Mouse (Mus musculus) neural tube, embryonic 14.5 days (tissue): Measurements from ENCODE around the gene Tff2. TPM values are rescaled to one million over a fixed set of nuclear protein-coding genes. Genes with fewer than 3 reads are reported as not detected.

Source experiments
- ATAC-seq: fragments of 200-750 bp; cut with Nextera tagmentation; 2 replicates; pipeline ENCODE4 v1.8.0; 2017; ENCODE audit warnings: low read depth, mild to moderate bottlenecking, moderate TSS enrichment, moderate library complexity
- H3K27ac ChIP-seq: fragments of 300-500 bp; sonication (generic); 2 replicates; pipeline ENCODE4 v1.5.1; 2014; ENCODE audit warnings: low read depth, mild to moderate bottlenecking, control low read depth, low read length, moderate library complexity, mixed read lengths
- H3K27me3 ChIP-seq: fragments of 300-500 bp; sonication (generic); 2 replicates; pipeline ENCODE4 v1.6.1; 2014; ENCODE audit warnings: low read length; ENCODE audit not compliant: control insufficient read depth, insufficient read depth
- H3K36me3 ChIP-seq: fragments of 300-500 bp; sonication (generic); 2 replicates; pipeline ENCODE4 v1.6.1; 2014; ENCODE audit warnings: low read length, mixed read lengths; ENCODE audit not compliant: control insufficient read depth, insufficient read depth
- H3K4me1 ChIP-seq: fragments of 300-500 bp; sonication (generic); 2 replicates; pipeline ENCODE4 v1.6.1; 2014; ENCODE audit warnings: low read length; ENCODE audit not compliant: control insufficient read depth, insufficient read depth
- H3K4me2 ChIP-seq: fragments of 300-500 bp; sonication (generic); 2 replicates; pipeline ENCODE4 v1.6.1; 2014; ENCODE audit warnings: mild to moderate bottlenecking, low read depth, low read length, control low read depth
- H3K4me3 ChIP-seq: fragments of 300-500 bp; sonication (generic); 2 replicates; pipeline ENCODE4 v1.5.1; 2014; ENCODE audit warnings: low read depth, low read length, control low read depth, mixed read lengths
- H3K9ac ChIP-seq: fragments of 300-500 bp; sonication (generic); replicated peaks from 2 replicates; pipeline ENCODE4 v1.6.1; 2014; ENCODE audit warnings: low read depth, mild to moderate bottlenecking, control low read depth, low read length, mixed read lengths
- H3K9me3 ChIP-seq: fragments of 300-500 bp; sonication (generic); 2 replicates; pipeline ENCODE4 v1.6.1; 2016; ENCODE audit warnings: low read length; ENCODE audit not compliant: control insufficient read depth
- WGBS: fragments of 180-500 bp; shearing (Covaris S2); extraction: QIAGEN DNeasy Blood & Tissue Kit; methylation state at CpG from one replicate; pipeline ENCODE4 v1.1.7; 2014; 5-methylcytosine and 5-hydroxymethylcytosine counted together
- polyA plus RNA-seq: library from polyadenylated mRNA; unstranded; fragments of >200 nt; fragmentation: Nextera tagmentation; extraction: Ambion mirVana; gene quantifications from 2 replicates; pipeline ENCODE4 v1.2.1, GENCODE M21; 2014

The Tff2 gene
- not detected in 2 replicates for polyA plus RNA-seq

DNA sequence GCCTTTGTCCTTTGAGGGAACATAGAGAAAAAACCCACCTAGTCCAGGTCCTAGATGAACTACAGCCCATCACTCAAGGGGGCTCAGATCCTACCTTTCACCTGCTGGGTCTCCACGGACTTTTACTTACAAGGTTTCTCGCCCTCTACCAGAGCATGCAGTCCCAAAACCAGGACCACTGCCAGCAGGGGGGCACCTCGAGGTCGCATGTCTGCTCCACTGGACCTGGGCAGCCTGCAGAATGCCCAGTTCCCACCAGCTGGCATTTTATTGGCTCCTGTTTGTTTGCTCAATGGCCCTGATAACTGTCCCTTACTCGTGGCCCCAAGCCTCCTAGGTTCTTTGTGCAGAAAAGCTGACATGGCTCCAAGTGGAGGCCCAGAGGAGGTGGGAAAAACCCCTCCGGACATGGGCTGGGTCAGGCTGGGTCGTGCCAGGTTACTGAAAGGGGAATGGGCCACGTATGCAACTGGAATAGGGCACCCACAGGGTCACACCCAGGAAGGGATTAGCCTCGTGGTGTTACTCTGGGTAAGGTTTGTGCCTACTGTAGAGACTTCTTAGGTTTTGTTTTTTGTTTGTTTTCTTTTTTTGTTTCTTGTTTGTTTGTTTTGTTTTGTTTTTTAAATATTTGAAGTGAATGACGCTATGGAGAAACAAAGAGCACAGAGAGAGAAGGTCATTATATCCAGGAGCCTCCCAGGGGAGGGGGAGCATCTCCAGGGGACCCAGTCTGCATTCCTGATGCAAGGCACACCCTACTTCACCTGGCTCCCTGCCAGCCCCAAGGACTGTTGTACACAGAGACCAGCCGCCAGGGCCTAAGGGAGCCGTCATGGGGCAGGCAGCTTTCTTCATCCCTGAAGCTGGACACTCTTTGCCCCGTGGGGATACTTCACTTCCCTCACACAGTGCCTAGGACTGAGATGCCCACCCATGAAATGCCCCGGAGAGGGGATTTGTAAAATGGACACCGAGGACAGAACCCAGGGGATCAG is at the start of gene Tff2:
Tff2 (minus strand) TSS at position 243 of the 998 bp plus-strand sequence.
- Histone ChIP-seq H3K4me2 (no peak within 1 kb of the TSS), H3K27me3 (no peaks in the 10 kb centered on the region)

DNA sequence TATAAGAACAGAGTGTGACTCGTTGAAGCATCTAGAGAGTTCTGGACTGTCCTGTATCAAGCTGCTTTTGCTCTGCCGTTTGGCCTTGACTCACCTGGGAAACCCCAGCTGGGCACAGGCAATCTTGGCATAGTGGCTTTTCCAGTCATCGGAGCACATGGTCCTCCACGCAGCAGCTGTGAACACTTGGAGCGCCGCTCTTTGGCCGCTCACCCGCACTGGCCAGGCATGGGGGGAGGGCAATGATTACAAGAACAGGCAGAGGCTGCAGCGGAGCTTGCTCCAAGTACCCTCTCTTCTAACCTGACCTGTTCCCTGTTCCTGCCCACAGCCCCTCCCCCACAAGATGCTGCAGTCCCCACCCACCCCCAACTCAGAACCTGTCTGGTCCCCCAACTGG is 49.3 kb upstream of the Tff2 start:
- ATAC-seq, result no peak
- Histone ChIP-seq H3K27ac (no peak overlapping the region), H3K27me3 (no peaks in the 10 kb centered on the region), H3K4me1 (no peaks in the 10 kb centered on the region), H3K36me3 (no peaks in the 10 kb centered on the region), H3K4me2 (no peak overlapping the region), H3K9me3 (no peaks in the 10 kb centered on the region), H3K4me3 (no peak overlapping the region), H3K9ac (no peak overlapping the region)
- 81% methylated on average over 9 of the region's 9 CpGs for WGBS

More for the DNA sequence above, at the start of gene Tff2:
- H3K4me1 ChIP-seq, result no peaks in the 10 kb centered on the region
- H3K27ac ChIP-seq, result no peak within 1 kb of the TSS
- ATAC-seq, result no peak
- no peaks in the 10 kb centered on the region for H3K36me3 ChIP-seq
- WGBS, result 63% methylated on average over 15 of the region's 15 CpGs
- no peak within 1 kb of the TSS for H3K9ac ChIP-seq
- no peak within 1 kb of the TSS for H3K4me3 ChIP-seq
- no peaks in the 10 kb centered on the region for H3K9me3 ChIP-seq

DNA sequence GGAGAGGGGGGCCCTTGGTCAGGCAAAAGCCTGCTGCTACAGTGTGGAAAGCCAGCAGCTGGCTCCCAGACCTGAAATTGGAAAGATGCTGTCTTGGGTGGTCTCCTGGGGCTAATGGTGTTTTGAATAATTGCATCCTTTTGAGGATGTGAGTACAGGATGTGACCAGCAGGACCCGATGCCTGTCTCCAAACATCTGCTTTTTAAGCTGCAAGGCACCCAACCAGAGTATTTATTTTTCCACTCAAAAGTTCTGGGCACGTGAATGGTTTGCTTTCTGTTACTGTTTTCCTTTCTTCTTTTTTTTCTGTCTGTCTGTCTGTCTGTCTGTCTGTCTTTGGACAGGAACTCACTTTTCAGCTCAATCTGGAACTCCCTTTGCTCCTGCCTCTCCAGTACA is 48.6 kb upstream of the Tff2 start:
- Histone ChIP-seq H3K27me3 (no peaks in the 10 kb centered on the region), H3K36me3 (no peaks in the 10 kb centered on the region), H3K9ac (no peak overlapping the region), H3K9me3 (no peaks in the 10 kb centered on the region), H3K4me2 (no peak overlapping the region), H3K27ac (no peak overlapping the region), H3K4me1 (no peaks in the 10 kb centered on the region), H3K4me3 (no peak overlapping the region)
- no peak for ATAC-seq
- WGBS, result 61% methylated on average over 2 of the region's 2 CpGs

DNA sequence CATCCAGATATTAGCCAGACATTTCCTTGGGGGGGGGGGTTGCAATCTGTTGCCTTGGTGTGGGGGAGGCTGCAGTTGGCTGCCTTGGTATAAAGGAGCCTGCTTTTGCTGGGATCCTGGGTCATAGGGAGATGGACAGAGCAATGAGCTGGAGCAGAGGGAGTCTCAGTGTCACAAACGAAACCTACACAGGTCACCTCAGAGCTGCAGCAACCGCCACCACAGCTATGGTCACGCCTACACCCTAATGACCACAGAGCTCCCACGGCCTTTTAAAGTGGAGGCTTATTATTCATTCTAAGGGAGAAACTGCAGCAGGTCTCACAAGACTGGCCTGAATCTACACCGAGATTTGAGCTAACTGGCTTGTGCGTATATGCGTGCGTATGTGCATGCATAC is 47.7 kb upstream of the Tff2 start:
- Histone ChIP-seq H3K9ac (no peak overlapping the region), H3K36me3 (no peaks in the 10 kb centered on the region), H3K4me2 (no peak overlapping the region), H3K4me1 (no peaks in the 10 kb centered on the region), H3K4me3 (no peak overlapping the region), H3K9me3 (no peaks in the 10 kb centered on the region), H3K27me3 (no peaks in the 10 kb centered on the region), H3K27ac (no peak overlapping the region)
- WGBS, result 67% methylated on average over 8 of the region's 8 CpGs
- ATAC-seq, result no peak

DNA sequence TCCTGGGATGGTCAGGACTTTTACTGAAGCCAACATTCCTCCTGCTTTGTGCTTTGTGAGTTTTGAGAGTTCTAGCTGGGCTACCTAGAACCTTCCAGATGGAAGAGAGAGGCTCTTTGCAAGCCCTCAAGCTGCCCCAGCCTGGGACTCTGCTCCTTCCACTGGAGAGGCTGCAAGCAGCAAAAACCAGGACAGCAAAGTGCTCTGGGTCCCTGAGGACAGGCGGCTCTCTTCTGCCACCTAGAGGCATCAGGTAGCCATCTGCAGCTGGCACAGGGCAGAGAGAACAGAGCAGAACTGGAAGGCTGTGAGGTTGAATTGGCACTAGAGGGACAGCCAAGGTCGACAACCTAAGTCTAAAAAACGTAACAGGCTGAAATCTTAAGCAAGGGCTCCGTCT is 43.3 kb upstream of the Tff2 start:
- ATAC-seq, result no peak; the same call in 1 of the 2 replicates
- no peak overlapping the region for H3K4me3 ChIP-seq
- H3K4me1 ChIP-seq, result no peaks in the 10 kb centered on the region
- no peaks in the 10 kb centered on the region for H3K9me3 ChIP-seq
- no peak overlapping the region for H3K27ac ChIP-seq
- H3K27me3 ChIP-seq, result no peaks in the 10 kb centered on the region
- 24% methylated on average over 4 of the region's 4 CpGs for WGBS
- H3K36me3 ChIP-seq, result no peaks in the 10 kb centered on the region
- H3K9ac ChIP-seq, result no peak overlapping the region
- no peak overlapping the region for H3K4me2 ChIP-seq

DNA sequence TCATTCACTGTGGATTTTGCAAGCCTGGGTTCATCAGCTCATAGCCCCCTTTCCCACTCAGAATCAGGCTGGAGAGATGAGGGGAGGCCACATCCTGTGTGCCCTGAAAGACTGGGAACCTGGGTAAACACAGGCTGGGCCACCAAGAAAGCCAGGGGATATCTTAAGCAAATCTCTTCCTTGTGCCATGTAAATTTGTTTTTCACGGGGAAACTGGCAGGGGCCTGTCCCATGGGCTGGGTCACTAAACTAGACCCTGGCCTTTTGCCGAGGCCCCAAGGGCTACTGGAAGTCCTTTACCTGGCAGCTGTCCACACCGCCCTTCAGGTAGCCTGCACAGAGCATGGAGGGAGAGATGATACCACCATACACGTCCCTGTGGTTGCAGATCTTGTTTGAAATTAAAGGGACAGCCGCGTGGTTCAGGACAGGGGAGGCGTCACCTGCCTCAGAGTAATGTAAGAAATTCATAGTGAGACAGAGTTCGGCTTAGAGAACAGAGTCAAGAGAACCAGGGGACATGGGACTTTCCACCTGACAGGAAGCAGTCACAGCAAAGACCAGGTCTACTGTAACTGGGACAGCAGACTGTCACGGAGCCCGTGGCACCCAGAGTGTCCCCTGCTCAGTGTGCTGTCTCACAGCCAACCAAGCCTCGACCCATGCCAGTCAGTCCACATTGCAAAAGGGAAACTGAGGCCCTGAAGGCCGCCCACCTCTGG is 40.3 kb upstream of the Tff2 start:
- ATAC-seq, result no peak
- H3K27me3 ChIP-seq, result no peaks in the 10 kb centered on the region
- H3K4me3 ChIP-seq, result no peak overlapping the region
- H3K4me1 ChIP-seq, result no peaks in the 10 kb centered on the region
- H3K36me3 ChIP-seq, result no peaks in the 10 kb centered on the region
- no peak overlapping the region for H3K27ac ChIP-seq
- 86% methylated on average over 12 of the region's 12 CpGs for WGBS
- no peak overlapping the region for H3K9ac ChIP-seq
- no peaks in the 10 kb centered on the region for H3K9me3 ChIP-seq
- H3K4me2 ChIP-seq, result no peak overlapping the region

DNA sequence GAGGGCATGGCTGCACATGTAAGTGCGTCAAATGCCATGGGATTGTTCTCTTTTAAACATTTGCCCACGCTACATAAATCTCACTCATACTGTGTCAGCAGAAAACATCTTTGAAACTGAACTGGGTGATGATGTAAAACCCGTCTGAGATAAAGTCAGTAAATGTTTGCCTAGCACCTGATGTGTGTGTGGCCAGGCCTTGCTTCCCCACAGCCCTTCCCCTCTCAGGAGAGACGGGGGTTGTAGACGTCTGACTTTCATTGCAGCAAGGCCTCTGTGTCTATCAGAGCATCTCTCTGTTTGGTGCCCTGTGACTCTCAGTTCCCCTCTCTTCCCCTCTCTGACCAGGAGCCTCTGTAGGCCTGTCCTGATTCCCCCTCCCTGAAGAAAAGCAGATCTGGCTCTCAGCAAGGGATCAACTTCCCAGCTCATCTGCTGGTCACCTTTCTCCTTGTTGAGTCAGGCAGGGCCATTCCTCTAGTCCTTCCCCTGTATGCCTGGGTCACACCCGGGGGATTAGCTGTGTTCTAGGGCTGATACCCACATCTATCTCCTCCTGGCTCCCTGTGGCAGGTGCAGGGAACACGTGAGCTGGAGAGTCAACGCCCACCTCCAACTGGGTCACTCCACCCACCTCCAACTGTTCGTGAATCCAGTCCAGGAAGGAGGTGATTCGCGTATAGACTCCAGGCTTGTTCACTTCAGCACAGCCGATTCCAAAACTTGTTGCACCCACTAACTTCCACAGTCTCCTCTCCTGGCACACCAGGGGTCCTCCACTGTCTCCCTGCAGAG is 39.3 kb upstream of the Tff2 start:
- Histone ChIP-seq H3K4me1 (no peaks in the 10 kb centered on the region), H3K9ac (no peak overlapping the region), H3K9me3 (no peaks in the 10 kb centered on the region), H3K4me3 (no peak overlapping the region), H3K27me3 (no peaks in the 10 kb centered on the region), H3K36me3 (no peaks in the 10 kb centered on the region), H3K27ac (no peak overlapping the region), H3K4me2 (no peak overlapping the region)
- 72% methylated on average over 12 of the region's 12 CpGs for WGBS
- ATAC-seq, result no peak

DNA sequence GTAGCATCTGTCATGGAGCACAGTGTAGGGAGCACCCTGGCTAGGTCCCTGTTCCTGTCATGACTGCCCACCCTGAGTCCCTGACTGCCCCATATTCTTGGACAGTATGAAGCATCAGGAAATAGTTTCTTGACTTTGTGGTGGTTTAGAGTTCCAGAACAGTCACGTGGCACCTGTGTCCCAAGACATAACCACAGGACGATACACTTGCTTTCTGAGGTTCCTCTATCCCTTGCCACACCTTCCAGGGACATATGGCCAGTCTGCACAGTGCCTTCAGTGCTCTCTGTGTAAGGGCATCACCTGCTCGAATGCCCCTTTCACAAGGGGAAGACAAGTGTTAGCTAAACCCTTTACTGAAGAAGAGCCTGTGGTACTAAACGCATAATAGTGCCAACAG is 37.4 kb upstream of the Tff2 start:
- Histone ChIP-seq H3K9me3 (no peaks in the 10 kb centered on the region), H3K4me2 (no peak overlapping the region), H3K27me3 (no peaks in the 10 kb centered on the region), H3K4me1 (no peaks in the 10 kb centered on the region), H3K27ac (no peak overlapping the region), H3K9ac (no peak overlapping the region), H3K36me3 (no peaks in the 10 kb centered on the region), H3K4me3 (no peak overlapping the region)
- no peak for ATAC-seq
- 89% methylated on average over 4 of the region's 4 CpGs for WGBS
